Mouse (Mus musculus) neutrophil, adult 5-6 weeks (primary cell): Measurements from ENCODE around the gene Inhba. TPM values are rescaled to one million over a fixed set of nuclear protein-coding genes. Genes with fewer than 3 reads are reported as not detected.

Experiments used
- ATAC-seq: fragments of 151-379, 151-347 bp; 2 replicates; pipeline ENCODE4 v1.8.0; 2017; ENCODE audit warnings: mild to moderate bottlenecking, moderate TSS enrichment; ENCODE audit not compliant: insufficient number of reproducible peaks, poor library complexity, low FRiP score, severe bottlenecking; ENCODE audit errors: extremely low read depth
- total RNA-seq: library from RNA; stranded (forward); fragments of 200-1000 nt; gene quantifications from 2 replicates; pipeline ENCODE4 v1.2.3, GENCODE M21; 2017

Gene Inhba
- 0.12 and 1.2 TPM in 2 replicates for total RNA-seq

DNA sequence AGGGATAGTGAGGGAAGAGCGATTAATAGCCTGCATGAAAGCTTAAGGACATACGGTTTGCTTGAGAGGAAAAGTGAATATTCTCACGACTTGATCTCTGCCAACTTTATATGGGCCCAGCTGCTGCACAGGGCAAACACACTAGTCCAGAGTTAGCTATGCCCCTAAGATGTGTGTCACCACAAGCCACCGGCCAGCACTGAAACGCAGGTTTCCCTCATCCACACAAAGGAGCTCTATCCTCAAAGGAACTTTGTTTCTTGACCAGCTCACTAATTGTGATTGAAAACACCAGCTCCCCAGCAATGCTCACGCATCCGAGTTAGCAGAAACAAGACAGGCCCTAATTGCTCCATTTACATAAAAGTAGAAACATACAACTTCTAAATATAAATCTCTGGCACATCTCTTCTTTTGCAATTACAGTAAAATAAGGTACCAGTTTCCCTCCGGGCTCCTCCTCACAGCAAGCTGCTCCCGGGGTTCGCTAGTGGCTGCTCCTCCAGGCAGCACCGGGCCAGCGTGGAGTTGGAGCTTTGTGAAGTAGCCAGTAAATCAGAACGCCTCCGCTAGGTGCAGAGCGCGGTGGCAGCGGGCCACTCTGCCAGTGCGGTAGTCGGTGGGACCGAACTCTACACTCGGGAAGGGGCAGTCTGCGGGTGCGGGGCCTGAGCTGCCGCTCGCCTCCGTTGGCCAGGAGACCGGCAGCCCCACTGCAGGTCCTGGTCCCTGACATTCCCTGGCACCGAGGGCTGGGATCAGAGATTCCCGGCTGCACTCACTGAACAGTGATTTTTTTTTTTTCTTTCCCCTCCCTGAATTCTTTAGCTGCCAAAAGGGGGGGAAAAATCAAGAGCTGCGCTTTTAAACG is at the start of gene Inhba:
TSS of gene Inhba (plus strand) at position 480 of the 871 bp plus-strand sequence.
- peak; percentile 27; the same call in 1 of the 2 replicates for ATAC-seq

DNA sequence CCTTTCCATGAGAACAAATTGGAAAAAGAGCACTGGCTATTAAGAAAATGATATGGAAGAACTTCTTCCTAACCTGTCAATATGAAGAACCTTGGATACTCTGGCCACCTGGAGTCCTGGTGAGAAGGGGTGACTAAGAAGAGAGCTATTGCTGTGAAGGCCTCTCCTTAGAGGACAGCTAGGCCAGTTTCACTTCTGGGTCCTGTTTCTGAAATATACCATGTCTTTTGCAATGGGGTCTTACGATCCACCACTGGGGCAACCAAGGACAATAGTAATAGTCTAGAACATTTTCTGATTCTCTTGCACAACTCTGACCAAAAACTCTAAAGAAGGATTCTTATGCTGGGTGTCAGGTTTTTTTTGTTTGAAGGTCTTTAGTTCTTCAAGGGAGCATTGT is 35.1 kb upstream of the Inhba start:
- ATAC-seq = no peak

GRCm38 (mm10) chr13:15979551-15979950 is 32.1 kb upstream of the Inhba start:
- no peak for ATAC-seq

DNA sequence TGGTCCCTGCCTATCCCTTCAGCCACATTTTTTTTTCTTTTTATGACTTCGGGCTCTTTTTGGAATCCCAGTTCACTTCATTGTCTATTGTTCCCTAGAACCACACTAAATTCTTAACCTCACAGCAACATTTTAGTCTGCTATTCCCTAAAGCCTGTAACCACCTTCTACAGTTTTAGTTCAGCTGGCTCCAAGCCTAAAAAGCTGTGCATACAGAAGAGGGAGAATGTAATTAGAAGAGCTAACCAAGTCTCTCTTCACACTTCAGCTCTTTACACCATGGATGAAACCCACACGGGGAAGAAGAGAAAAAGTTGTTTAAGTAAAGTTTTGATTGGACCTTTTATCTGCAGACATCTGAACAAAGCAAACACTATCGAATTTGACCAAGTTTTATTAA is 29.6 kb upstream of the Inhba start:
- ATAC-seq = no peak

DNA sequence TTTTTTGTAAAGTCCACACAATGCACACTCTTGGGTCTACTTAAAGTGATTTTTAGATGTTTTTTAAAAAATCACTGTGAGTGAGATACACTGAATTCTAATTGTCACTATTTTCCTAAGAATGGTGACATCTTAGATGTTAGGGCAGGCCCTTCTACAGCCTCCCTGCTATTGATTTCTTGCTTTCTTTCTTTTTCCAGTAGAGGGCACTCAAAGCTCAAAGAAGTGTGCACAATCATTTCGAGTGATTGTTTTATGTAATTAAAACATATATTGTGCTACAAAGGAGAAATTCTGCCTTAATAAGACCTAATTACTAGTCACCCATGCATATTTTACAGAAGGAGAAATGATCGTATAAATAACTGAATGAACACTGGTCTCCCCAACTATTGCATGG is 25.9 kb upstream of the Inhba start:
- ATAC-seq = no peak

DNA sequence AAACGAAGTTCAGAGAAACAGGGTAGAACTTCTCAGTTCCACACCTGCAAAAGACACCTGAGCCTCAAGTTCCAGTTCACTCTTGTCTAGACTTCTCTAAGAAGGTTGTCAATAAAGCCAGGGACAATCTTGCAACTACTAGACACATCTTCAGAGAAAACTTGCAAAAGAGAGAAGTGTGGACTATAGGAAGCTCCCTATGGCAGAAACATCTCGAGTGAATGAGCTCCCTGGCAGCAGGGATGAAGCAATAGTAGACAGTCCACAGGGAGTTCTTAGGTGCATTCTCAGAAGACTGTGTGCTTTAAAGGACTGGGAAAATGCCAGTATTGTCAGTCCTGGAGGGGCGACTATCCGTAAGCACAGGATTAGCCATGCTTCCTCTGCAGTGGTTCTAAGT is 25.5 kb upstream of the Inhba start:
- no peak for ATAC-seq

DNA sequence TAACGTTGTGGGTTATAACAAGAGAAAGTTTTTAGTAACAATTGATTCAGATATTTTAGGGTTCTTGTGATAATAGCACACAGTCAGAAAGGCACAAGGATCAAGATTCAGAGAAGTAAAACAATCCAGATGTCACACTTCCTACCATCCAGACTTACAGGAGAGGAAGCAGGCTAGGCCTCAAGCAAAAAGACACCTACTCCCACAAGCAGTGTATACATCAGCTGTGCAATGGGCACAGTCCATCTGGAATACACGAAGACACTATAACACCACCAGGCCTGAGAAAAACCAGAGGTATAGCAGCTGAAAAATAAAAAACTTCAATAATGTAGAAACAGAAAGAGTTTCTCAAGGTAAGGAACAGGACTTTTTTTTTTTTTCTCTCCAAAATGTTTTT is 16.3 kb upstream of the Inhba start:
- no peak for ATAC-seq

- ATAC-seq = no peak
These were observed 6.1 kb upstream of the Inhba start for GRCm38 (mm10) chr13:16005517-16005916.

DNA sequence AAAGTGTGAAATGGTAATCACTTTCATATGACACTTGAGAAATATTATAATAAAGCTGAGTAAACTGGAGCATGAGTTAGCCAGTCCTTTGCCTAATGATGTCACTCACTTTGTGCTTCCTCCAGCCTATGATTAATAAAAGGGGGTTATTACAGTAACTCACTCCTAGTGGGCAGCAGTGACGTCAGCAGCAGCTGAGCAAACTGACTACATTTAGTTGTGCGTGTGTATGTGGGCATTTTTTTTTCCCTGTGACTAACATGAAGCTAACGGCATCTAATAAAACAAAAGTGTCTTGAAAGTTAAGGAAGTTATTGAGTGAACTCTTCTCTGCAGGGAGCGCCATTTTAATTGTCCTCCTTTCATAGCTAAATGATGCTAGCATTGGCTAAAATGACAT is 3.9 kb upstream of the Inhba start:
- ATAC-seq = no peak

DNA sequence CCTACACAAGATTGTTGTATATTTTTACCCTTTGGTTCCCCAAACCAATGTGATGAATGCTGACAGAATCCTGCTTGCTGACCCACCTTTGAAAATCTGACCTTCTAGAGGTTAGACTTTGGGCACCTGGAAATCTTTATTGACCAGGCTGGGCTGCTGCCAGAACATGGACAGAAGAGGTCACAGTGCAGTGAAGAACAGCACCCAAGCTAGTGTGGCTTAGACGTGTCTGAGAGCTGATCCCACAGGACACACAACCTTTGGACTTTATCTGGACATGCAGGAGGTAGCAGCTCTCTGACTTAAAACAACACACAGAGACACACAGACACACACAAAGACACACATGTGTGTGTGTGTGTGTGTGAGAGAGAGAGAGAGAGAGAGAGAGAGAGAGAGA is 3.3 kb upstream of the Inhba start:
- no peak for ATAC-seq

GRCm38 (mm10) chr13:16009766-16010465 is 1.7 kb upstream of the Inhba start:
- ATAC-seq = no peak

DNA sequence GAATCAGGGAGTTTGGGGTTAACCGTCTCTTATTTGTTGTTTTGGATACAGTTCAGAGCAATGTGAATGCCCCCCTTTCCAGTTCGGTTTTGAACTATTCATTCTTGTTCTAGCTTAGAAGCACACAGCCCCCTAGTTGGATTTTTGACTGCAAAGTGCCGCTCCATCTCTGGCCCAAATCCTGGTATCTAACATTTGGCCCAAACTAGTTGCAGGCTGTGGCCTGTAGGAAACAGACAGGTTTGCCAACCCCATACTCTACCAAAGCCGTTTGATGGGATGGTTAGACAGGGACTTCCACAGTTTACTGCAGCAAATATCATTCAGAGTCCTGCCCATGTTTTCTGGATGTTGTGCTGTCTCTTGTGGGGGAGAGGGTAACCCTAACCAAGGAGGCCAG is 1.1 kb upstream of the Inhba start:
- ATAC-seq = no peak

DNA sequence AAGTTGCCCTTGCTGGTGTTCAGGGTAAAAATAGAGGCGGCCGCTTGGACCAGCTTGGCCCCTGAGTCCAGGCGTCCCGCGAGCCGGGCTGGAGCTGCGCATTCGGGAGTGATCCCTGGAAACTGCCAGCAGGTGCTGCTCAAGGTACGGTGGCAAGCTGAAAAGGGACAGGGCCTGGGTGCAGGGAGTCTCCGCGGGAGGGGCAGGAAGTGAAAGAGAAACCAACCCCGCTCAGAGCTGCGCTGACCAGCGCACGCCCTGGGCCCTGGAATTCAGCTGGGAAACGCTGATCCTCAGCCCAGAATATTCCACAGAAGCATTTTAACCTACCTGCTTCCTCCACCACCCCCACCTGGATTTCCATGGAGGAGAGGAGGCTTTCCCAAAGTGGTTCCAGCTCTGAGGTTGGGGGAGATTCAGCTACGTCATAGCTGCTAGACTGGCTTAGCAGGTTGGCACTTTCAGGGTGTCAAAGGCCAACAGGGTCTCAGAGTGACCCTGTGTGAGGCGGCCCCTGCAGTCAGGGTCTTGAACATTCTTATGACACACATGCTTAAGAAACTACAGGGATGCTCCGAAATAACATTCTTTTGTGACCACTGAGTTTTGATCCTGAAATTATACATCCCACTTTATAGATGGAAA is 714 bp downstream of the Inhba start:
- ATAC-seq = peak; percentile 94

GRCm38 (mm10) chr13:16014166-16014565 is 2.5 kb downstream of the Inhba start:
- ATAC-seq = no peak

- no peak for ATAC-seq
These were observed 4.9 kb downstream of the Inhba start for GRCm38 (mm10) chr13:16016506-16016905.

- ATAC-seq = no peak
These were observed 5.7 kb downstream of the Inhba start for GRCm38 (mm10) chr13:16017338-16017737.

DNA sequence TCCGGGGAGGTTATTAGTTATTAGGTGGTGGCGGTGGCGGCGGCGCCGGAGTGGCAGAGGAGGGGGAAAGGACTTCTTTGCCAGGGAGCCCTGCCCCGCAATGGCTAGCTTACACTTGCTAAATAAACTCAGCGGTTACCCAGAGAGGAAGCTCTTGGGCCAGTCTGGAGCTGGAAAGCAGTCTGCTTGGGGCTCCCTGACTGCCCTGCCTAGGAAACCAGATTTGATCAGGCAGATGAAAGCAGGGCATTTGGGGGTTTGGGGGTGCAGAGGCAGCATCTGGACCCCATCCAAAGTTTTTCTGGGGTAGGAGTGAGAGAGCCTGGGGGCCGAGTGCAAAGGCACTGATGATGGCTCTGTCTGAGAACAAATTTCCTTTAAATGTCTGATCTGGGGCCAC is 6.1 kb downstream of the Inhba start:
- peak; percentile 38; the same call in 1 of the 2 replicates for ATAC-seq

- ATAC-seq = 0 out of 2 replicates have a peak, but pooled peaks have one; percentile 8
These were observed 7.3 kb downstream of the Inhba start for GRCm38 (mm10) chr13:16018807-16019510.

DNA sequence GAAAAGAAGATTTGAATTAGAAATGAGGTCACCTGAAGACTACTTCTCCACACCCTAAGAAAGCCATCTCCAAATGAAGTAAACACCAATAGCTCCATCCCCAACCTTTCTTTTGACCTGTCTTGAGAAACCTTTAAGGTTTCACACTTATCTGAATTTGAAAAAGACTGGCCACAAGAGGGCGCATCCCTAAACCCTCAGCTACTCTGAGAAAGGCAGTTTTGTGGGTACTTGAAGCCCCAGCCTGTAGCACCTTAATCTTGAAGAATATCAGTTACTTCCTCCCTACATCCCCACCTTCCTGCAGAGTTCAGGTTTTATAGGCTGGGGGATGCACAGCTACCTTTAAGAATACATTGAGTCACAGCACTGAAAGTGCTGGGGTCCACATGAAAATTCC is 9.0 kb downstream of the Inhba start:
- peak; percentile 47; the same call in 1 of the 2 replicates for ATAC-seq
